Mouse (Mus musculus): ENCODE measurements at regions not wholly inside any gene's neighbourhood (a gene's known extent, or its start where the extent isn't known, plus 50 kb on each side); places are given as distances from the start of the nearest gene placed in this dataset.
"Not testable (repeated sequence)": the region's sequence is repeated elsewhere in the genome, so short reads cannot be mapped to it uniquely, and the experiment has no call there.

DNA sequence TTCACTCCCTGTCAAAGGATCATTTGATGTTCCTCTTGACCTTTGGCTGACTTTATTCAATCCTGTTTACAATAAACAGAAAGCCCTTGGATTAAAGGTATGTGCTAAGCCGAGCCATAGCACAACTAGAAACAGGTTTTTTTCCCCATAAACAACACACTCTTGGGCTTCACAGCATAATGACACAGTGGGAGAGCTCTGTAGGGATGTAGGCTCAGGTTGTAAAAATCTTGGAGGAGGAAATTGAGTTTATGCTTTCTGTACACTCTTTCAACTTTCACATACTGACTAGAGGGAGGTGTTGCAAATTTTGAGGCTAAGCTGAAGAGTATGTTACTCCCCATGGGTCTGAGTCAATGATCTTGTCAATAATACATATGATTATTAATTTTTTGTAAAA, 69.7 kb upstream of the Akr1c12 start:
- DNase-seq (ENCODE audit: low read depth, low spot score): peak; percentile 8

GRCm38 (mm10) chr13:4350601-4351000, 71.4 kb upstream of the Akr1c12 start:
- no peak for DNase-seq (ENCODE audit: low read depth, low spot score)

DNA sequence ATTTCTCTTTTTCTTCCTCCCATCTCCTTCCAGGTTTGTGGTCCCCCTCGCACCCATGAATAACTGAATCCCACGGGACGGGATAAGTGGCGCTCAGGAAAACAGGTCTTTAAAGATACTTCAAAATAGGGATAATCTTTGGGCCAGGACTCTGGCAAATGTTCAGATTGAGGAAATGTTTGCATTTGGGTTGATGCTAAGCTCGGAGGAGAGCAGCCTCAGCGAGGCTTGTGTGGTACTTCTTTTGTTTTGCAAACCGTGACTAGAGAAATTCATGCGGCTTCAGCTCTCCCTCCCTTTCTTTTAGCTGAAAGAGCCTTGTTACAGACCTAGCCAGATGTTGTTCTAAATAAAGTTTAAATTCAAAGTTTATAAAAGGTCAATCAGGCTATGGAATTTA, 57.5 kb upstream of the Akr1c6 start:
- not testable (repeated sequence) for DNase-seq (ENCODE audit: low read depth, low spot score)

All from forelimb bud, embryonic 11.5 days (tissue).